Mouse (Mus musculus): ENCODE data around the gene Scd2.

GRCm38 (mm10) chr19:44283157-44284024 lies 10.1 kb upstream of the Scd2 start:
- TF ChIP-seq POLR2AphosphoS5 (IDR thresholded peaks at IDR 0.05; ENCODE audit: insufficient replicate concordance, low read depth, low read length) (no peak), CTCF (IDR thresholded peaks at IDR 0.05; ENCODE audit: low read depth, low read length) (no peak), TAL1 (conservative IDR thresholded peaks at IDR 0.05; ENCODE audit: low read depth, low read length) (no peak), GATA2 (IDR thresholded peaks at IDR 0.05; ENCODE audit: borderline replicate concordance, low read depth, low read length) (no peak), GATA1 (IDR thresholded peaks at IDR 0.05; ENCODE audit: borderline replicate concordance, low read length) (no peak)
